Mouse (Mus musculus) cerebellum, adult 2 months (tissue): ENCODE measurements around the gene Fndc3b.

ENCODE experiments used
- CTCF ChIP-seq: fragments of 200-500 bp; IDR thresholded peaks from 2 replicates; pipeline ENCODE4 v1.5.1; 2011; ENCODE audit warnings: low read depth, mild to moderate bottlenecking, control low read depth, low read length, moderate library complexity, borderline replicate concordance; ENCODE audit not compliant: insufficient read depth
- POLR2A ChIP-seq: fragments of 200-500 bp; IDR thresholded peaks from 2 replicates; pipeline ENCODE4 v1.6.1; 2011; ENCODE audit warnings: low read length, control low read depth, borderline replicate concordance; ENCODE audit not compliant: insufficient read depth

DNA sequence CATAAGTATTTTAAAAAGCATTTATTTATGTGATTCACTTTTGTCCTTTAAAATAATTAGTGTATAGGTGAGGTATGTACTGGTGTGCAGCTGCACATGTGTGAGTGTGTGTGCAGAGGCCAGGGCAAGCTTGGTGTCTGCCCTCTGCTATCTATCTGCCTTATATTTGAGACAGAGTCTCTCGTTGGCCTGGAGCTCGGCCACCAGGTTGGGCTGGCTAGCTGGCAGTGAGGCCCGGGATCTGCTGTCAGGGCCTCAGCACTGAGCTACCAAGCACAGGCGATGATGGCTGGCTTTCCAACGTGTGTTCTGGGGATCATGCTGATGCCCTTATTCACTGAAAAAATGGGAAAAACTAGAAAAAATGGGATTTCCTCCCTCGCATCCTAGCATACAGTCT is 216.4 kb downstream of the Fndc3b start:
- TF ChIP-seq POLR2A (no peak), CTCF (no peak)
